Mouse (Mus musculus): ENCODE measurements around the gene Sytl3.
"Not testable (repeated sequence)": the region's sequence is repeated elsewhere in the genome, so short reads cannot be mapped to it uniquely, and the experiment has no call there.

GRCm38 (mm10) chr17:6713483-6713882, 54.6 kb downstream of the Sytl3 start:
- TF ChIP-seq CTCF (IDR thresholded peaks at IDR 0.05; ENCODE audit: control insufficient read depth, insufficient read depth, insufficient replicate concordance, low read depth, low read length); POLR2A (IDR thresholded peaks at IDR 0.05; ENCODE audit: control insufficient read depth, low read depth, low read length): not testable (repeated sequence)
